Mouse (Mus musculus) heart, postnatal 10 days (tissue): ENCODE data around the gene Gm40193. TPM values are rescaled to one million over a fixed set of nuclear protein-coding genes. Genes with fewer than 3 reads are reported as not detected.
"Not testable (repeated sequence)": the region's sequence is repeated elsewhere in the genome, so short reads cannot be mapped to it uniquely, and the experiment has no call there.

Source experiments
- DNase-seq, 2 experiments: peaks; one replicate each; pipeline ENCODE4 v3.0.0; 2021
- intact Hi-C: fragments of 180-260 bp; cut with DNase I; formaldehyde crosslinking; loops from one replicate; pipeline ENCODE4 v1.15.1; 2025
- total RNA-seq, 2 experiments: library from RNA; stranded (reverse); gene quantifications; 2 replicates each; pipeline ENCODE4 v1.2.3; 2021

Gene Gm40193
- total RNA-seq, 2 experiments from 2014 or later: not detected

DNA sequence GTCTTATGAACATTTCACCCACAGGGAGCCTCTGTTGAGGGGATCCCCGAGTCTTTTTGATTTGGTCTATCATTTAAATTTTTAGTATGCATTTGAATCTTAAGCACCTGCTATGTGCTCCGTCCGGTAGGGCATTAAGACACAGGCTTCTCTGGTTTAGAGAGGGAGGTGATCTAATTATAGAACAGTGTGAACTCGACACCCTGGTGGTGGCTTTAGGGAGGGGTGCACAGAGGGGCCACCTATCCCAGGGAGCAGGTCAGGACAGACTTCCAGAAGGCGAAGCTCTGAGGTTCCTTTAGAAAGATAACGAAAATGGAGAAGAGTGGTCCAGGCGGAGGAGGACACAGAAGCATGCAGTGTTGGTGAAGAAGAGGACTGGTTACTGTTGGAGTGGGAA, 11.8 kb upstream of the Gm40193 start:
- intact Hi-C loops: no loop called here
- peak; percentile 20 to 23 for DNase-seq

DNA sequence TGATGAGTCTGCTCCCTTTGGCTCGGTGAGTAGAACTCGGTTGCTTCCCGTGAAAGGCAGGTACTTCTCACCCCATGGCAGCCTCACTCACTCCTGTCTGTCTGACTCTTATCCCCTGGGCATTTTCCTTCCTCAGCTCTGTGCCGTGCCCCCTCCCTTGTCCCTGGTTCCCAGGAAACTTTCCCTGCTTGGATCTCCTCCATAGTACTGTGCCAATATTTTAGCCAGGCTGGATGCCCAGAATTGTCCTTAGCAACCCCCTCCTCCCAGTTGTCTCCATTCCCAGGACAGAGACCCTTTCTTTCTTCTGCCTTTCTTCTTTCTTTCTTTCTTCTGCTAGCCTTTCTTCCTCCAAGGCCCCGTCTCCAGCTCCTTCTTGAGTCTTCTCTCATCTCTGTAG, 8.7 kb upstream of the Gm40193 start:
- intact Hi-C loops: loop anchor here (2.0 kb wide), 1 partner anchor 23 kb away; no protein-coding TSS in a partner anchor
- no peak for DNase-seq

- intact Hi-C loops: loop anchor here (2.0 kb wide), 1 partner anchor 24 kb away; no protein-coding TSS in a partner anchor
- no peak for DNase-seq
Measured at GRCm38 (mm10) chr11:70540928-70541327, 8.2 kb upstream of the Gm40193 start.

GRCm38 (mm10) chr11:70539877-70540587, 7.3 kb upstream of the Gm40193 start, which contains the start of gene Pld2:
Gene Pld2, plus strand, starts transcription at chr11:70540064.
- intact Hi-C loops: loop anchor here (1.0 to 2.0 kb wide), 2 partner anchors 25 to 65 kb away; no protein-coding TSS in a partner anchor
- peak; percentile 91 to 93 for DNase-seq

- DNase-seq: no peak
- intact Hi-C loops: loop anchor here (1.0 kb wide), 1 partner anchor 66 kb away; no protein-coding TSS in a partner anchor
Measured at GRCm38 (mm10) chr11:70539423-70539822, 6.7 kb upstream of the Gm40193 start.

GRCm38 (mm10) chr11:70531065-70531464, 1.7 kb downstream of the Gm40193 start:
- intact Hi-C loops, DNase-seq: not testable (repeated sequence)

GRCm38 (mm10) chr11:70528610-70529009, 4.1 kb downstream of the Gm40193 start:
- intact Hi-C loops: no loop called here
- no peak for DNase-seq

- no peak for DNase-seq
- intact Hi-C loops: loop anchor here (2.0 kb wide), 1 partner anchor 35 kb away; no protein-coding TSS in a partner anchor
Measured at GRCm38 (mm10) chr11:70526211-70526610, 6.5 kb downstream of the Gm40193 start.

DNA sequence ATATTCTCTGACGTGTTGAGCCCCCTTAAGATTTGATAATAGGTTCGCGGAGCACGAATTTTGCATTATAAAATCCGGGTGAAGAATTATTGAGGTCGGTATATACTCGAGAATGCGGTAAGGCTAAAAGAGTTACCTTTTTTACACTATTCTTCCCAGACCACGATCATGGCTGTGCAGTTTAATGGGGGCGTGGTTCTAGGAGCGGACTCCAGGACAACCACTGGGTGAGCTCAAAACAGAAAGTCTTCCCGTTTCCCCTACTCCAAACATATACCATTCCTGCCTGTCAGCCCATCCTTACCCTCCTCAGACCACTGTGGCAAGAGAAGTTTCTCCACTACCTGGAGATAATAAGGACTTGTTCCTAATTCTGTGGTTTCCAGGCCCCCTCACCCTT, 7.0 kb downstream of the Gm40193 start:
- intact Hi-C loops: loop anchor here (2.0 kb wide), 1 partner anchor 35 kb away; no protein-coding TSS in a partner anchor
- DNase-seq: no peak

DNA sequence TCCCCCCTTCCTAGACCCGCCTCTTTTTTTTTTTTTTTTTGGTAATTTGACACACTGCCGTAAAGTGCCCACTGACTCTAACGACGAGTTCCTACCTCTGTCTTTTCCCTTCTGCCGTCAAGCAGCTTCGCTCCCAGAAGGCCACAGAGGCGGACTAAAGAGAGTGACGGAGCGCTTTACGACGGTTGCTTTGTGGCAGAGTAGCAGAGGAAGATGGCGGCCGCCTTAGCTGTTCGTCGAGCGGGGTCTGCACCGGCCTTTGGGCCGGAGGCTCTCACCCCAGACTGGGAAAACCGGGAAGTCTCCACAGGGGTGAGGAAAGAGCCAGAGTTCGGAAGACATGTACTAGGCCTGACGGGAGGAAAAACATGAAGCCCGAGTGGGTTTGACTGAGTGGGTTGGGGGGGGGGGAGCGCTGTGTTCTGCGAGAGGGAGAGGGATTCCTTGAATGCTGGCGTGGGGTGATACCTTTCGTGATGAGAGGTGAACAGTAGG, 7.5 kb downstream of the Gm40193 start, which contains the start of gene Psmb6:
Psmb6 (plus strand) TSS at position 184 of the 495 bp plus-strand sequence.
- intact Hi-C loops: no loop called here
- peak; percentile 95 to 96 for DNase-seq

DNA sequence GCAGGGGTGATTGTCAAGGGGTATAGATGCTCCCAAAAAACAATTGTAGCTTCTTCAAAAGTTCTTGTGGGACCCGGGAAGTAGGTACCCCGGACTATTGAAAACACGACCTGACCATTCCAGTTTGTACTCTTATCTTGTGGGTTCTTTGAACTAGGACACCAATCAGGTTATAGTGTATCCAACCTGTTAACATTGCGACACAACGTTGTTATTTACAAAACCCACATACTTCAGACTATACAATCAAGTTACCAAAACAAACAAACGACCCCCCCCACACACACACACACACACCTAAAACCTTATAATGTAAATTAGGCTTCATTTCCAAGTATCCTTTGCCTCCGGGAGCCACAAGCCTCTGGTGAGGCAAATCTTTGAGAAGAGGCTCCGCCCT, 8.0 kb downstream of the Gm40193 start:
- intact Hi-C loops: no loop called here
- peak in 1 of 2 experiments; percentile 13 for DNase-seq

GRCm38 (mm10) chr11:70523306-70523989, 9.3 kb downstream of the Gm40193 start:
- intact Hi-C loops, DNase-seq: not testable (repeated sequence)

DNA sequence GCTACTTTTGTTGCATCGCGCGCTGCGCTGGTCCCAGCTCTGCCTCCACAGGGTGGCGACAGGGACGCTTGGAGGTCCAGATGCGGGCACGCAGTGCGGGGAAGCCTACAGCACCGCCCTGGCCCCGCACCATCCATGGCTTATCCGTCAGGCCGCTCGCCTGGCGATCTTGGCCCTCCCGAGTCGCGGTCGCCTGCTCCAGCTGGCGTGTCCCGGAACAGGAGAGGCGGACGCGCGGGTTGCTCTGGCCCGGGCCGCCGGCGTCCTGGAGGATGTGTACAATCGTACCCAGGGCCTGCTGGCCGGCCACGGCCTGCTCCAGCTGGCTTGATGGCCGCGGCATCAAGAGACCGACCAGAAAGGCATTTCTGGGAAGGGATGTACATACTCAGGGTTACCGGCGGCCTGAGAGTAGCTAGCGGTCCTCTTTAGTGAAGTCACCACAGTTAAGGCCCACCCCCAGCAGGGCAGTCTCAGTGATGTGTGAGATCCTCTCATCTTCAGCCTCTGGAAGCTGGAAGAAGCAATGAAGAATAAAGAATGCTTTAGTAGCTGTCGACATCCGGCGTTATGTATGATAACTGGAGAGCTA, 12.5 kb downstream of the Gm40193 start:
- intact Hi-C loops: no loop called here
- peak; percentile 67 to 68 for DNase-seq

- intact Hi-C loops: no loop called here
- DNase-seq: no peak
Measured at GRCm38 (mm10) chr11:70518923-70519322, 13.8 kb downstream of the Gm40193 start, which contains the start of gene Gltpd2. Gene Gltpd2, plus strand, starts transcription at chr11:70519196.

DNA sequence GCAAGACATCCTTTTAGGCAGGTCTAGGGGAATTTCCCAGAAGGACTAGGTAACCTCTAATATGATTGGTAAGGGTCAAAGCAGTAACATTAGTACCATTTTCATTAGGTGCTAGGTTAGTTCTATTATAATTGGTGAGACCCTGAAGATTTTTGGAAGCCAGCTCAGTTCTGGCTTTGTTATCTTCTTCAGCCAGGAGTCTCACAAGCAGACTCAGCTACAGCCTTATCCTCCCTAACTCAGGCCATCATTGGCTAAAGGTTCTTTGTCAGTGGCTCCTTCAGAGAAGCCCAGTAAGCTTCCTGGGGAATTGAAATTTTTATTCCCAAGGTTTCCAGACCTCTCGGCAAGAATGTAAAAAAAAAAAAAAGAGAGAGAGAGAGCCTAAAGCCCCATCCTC, 14.3 kb downstream of the Gm40193 start:
- intact Hi-C loops: no loop called here
- DNase-seq: no peak

GRCm38 (mm10) chr11:70516352-70516751, 16.4 kb downstream of the Gm40193 start:
- intact Hi-C loops: loop anchor here (1.0 to 2.0 kb wide), 2 partner anchors 89 to 238 kb away; no protein-coding TSS in a partner anchor
- peak; percentile 47 to 69 for DNase-seq

DNA sequence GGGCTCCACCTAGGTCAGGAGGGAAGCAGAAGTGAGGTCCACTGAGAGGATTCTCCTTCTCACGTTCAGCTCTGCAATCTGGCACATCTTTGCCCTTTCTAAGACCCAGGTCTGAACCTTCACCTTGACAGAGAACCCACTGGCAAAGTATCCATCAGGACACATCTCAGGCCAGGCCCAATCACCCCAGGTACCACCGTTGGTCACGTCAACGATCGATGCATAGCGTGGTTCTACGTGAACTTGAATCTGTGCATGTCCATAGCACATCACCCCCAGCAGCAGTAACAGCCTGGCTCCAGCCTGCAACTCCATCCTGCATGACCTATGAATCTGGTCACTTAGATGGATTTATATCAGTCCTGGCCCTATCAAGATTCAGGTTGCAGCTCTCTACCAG, 18.5 kb downstream of the Gm40193 start, which contains the start of gene Vmo1:
Vmo1 (minus strand) TSS at position 329 of the 400 bp plus-strand sequence.
- DNase-seq: no peak
- intact Hi-C loops: no loop called here

- intact Hi-C loops: no loop called here
- DNase-seq: peak; percentile 47 to 61
Measured at GRCm38 (mm10) chr11:70513520-70513919, 19.2 kb downstream of the Gm40193 start.

GRCm38 (mm10) chr11:70512709-70513342, 19.9 kb downstream of the Gm40193 start:
- intact Hi-C loops: no loop called here
- DNase-seq: no peak

DNA sequence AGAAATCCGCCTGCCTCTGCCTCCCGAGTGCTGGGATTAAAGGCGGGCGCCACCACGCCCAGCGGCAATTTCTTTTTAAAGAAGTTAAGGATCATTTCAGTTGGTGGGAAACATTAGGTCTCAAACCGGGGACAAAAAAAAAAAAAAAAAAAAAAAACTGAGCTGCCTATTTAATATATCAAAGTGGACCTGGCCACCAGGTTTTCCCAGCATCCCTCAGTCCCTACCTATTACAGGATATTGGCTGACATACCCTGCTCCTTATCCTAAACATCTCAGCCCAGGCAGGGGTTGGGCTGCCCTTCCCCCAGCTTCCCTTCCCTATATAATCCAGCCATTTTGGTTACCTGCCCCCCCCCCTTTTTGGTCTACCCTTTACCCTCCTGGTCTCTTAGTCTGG, 20.9 kb downstream of the Gm40193 start:
- intact Hi-C loops: no loop called here
- DNase-seq: no peak
